Mouse (Mus musculus) MEL (cell line): ENCODE data around the gene Rbm43. TPM values are rescaled to one million over a fixed set of nuclear protein-coding genes. Genes with fewer than 3 reads are reported as not detected.

ENCODE experiments used
- DNase-seq: peaks from one replicate; pipeline ENCODE4 v3.0.0; 2011; ENCODE audit warnings: low read depth, low spot score
- H3K27ac ChIP-seq: 2 replicates; pipeline ENCODE4 v1.5.1; 2012; ENCODE audit warnings: low read depth, mild to moderate bottlenecking, control low read depth, low read length, moderate library complexity; ENCODE audit not compliant: control insufficient read depth
- H3K27me3 ChIP-seq, 2 experiments: fragments of 150-350 bp in 1 of 2; sonication (generic) in 1 of 2; 2 replicates each; pipeline ENCODE4 v1.6.1; 2012; ENCODE audit warnings: low read length in 2 of 2, mild to moderate bottlenecking in 2 of 2, improper control_type of control experiment in 1 of 2, moderate library complexity in 1 of 2; ENCODE audit not compliant: insufficient read depth in 2 of 2, control insufficient read depth in 1 of 2
- H3K36me3 ChIP-seq, 2 experiments: 2 replicates each; pipeline ENCODE4 v1.6.1; 2012 to 2014; ENCODE audit warnings: low read length in 2 of 2, improper control_type of control experiment in 1 of 2, inconsistent platforms in 1 of 2, mild to moderate bottlenecking in 1 of 2; ENCODE audit not compliant: insufficient read depth in 2 of 2, control insufficient read depth in 1 of 2
- H3K4me1 ChIP-seq, 2 experiments: fragments of 150-350 bp in 1 of 2; sonication (generic) in 1 of 2; 2 replicates each; pipeline ENCODE4 v1.6.1; 2012; ENCODE audit warnings: low read length in 2 of 2, improper control_type of control experiment in 1 of 2, mild to moderate bottlenecking in 1 of 2; ENCODE audit not compliant: insufficient read depth in 2 of 2, control insufficient read depth in 1 of 2
- H3K4me3 ChIP-seq, 2 experiments: fragments of 150-350 bp in 1 of 2; sonication (generic) in 1 of 2; 2 replicates each; pipeline ENCODE4 v1.5.1; 2012; ENCODE audit warnings: low read depth in 2 of 2, low read length in 2 of 2, mild to moderate bottlenecking in 2 of 2, moderate library complexity in 2 of 2, control low read depth in 1 of 2, improper control_type of control experiment in 1 of 2; ENCODE audit not compliant: control insufficient read depth in 1 of 2, insufficient read depth in 1 of 2
- H3K79me2 ChIP-seq: 2 replicates; pipeline ENCODE4 v1.6.1; 2012; ENCODE audit warnings: mild to moderate bottlenecking, low read length, moderate library complexity; ENCODE audit not compliant: control insufficient read depth, poor library complexity, insufficient read depth
- H3K9ac ChIP-seq: 2 replicates; pipeline ENCODE4 v1.6.1; 2012; ENCODE audit warnings: low read depth, mild to moderate bottlenecking, control low read depth, low read length, moderate library complexity; ENCODE audit not compliant: control insufficient read depth, poor library complexity, severe bottlenecking
- H3K9me3 ChIP-seq: fragments of 150-350 bp; sonication (generic); replicated peaks from 2 replicates; pipeline ENCODE4 v1.6.1; 2012; ENCODE audit warnings: mild to moderate bottlenecking, low read length, improper control_type of control experiment, moderate library complexity; ENCODE audit not compliant: insufficient read depth
- BHLHE40 ChIP-seq: IDR thresholded peaks from 2 replicates; pipeline ENCODE4 v1.6.1; 2012; ENCODE audit warnings: low read depth, mild to moderate bottlenecking, inconsistent platforms, low read length, improper control_type of control experiment, borderline replicate concordance
- CHD2 ChIP-seq: IDR thresholded peaks from 2 replicates; pipeline ENCODE4 v1.6.1; 2011; ENCODE audit warnings: low read length, improper control_type of control experiment
- CTCF ChIP-seq, 3 experiments: IDR thresholded peaks in 2 of 3; conservative IDR thresholded peaks in 1 of 3; 2 replicates each; pipeline ENCODE4 v1.5.1; 2011 to 2012; ENCODE audit warnings: low read length in 3 of 3, low read depth in 2 of 3, mild to moderate bottlenecking in 2 of 3, improper control_type of control experiment in 1 of 3, inconsistent platforms in 1 of 3, mixed read lengths in 1 of 3, moderate library complexity in 1 of 3; ENCODE audit not compliant: control insufficient read depth in 1 of 3, insufficient read depth in 1 of 3, poor library complexity in 1 of 3, severe bottlenecking in 1 of 3
- E2F4 ChIP-seq: IDR thresholded peaks from 2 replicates; pipeline ENCODE4 v1.6.1; 2011; ENCODE audit warnings: low read depth, low read length, improper control_type of control experiment, borderline replicate concordance
- ELF1 ChIP-seq: IDR thresholded peaks from 2 replicates; pipeline ENCODE4 v1.6.1; 2014; ENCODE audit warnings: low read depth, mild to moderate bottlenecking, inconsistent platforms, low read length, improper control_type of control experiment, moderate library complexity
- EP300 ChIP-seq, 2 experiments: IDR thresholded peaks; 2 replicates each; pipeline ENCODE4 v1.6.1; 2011; ENCODE audit warnings: improper control_type of control experiment in 2 of 2, low read length in 2 of 2, low read depth in 1 of 2, mild to moderate bottlenecking in 1 of 2
- ETS1 ChIP-seq: IDR thresholded peaks from 2 replicates; pipeline ENCODE4 v1.6.1; 2012; ENCODE audit warnings: low read depth, mild to moderate bottlenecking, inconsistent platforms, low read length, improper control_type of control experiment, moderate library complexity
- GABPA ChIP-seq: IDR thresholded peaks from 2 replicates; pipeline ENCODE4 v1.6.1; 2012; ENCODE audit warnings: low read depth, mild to moderate bottlenecking, inconsistent platforms, low read length, improper control_type of control experiment, moderate library complexity
- GATA1 ChIP-seq: IDR thresholded peaks from 2 replicates; pipeline ENCODE4 v1.6.1; 2011; ENCODE audit warnings: low read depth, low read length, improper control_type of control experiment
- HCFC1 ChIP-seq: IDR thresholded peaks from 2 replicates; pipeline ENCODE4 v1.6.1; 2012; ENCODE audit warnings: low read depth, mild to moderate bottlenecking, inconsistent platforms, low read length, improper control_type of control experiment, moderate library complexity
- JUND ChIP-seq: IDR thresholded peaks from 2 replicates; pipeline ENCODE4 v1.6.1; 2011; ENCODE audit warnings: low read depth, mild to moderate bottlenecking, improper control_type of control experiment, low read length
- KAT2A ChIP-seq: conservative IDR thresholded peaks from 2 replicates; pipeline ENCODE4 v1.6.1; 2012; ENCODE audit warnings: low read depth, low read length, improper control_type of control experiment, inconsistent platforms
- MAFK ChIP-seq: IDR thresholded peaks from 2 replicates; pipeline ENCODE4 v1.6.1; 2011; ENCODE audit warnings: low read depth, mild to moderate bottlenecking, low read length, improper control_type of control experiment, borderline replicate concordance
- MAX ChIP-seq: IDR thresholded peaks from 2 replicates; pipeline ENCODE4 v1.6.1; 2011; ENCODE audit warnings: low read length, improper control_type of control experiment
- MAZ ChIP-seq: IDR thresholded peaks from 2 replicates; pipeline ENCODE4 v1.6.1; 2012; ENCODE audit warnings: low read depth, mild to moderate bottlenecking, inconsistent platforms, low read length, improper control_type of control experiment
- MEF2A ChIP-seq: IDR thresholded peaks from 2 replicates; pipeline ENCODE4 v1.6.1; 2014; ENCODE audit warnings: low read depth, mild to moderate bottlenecking, inconsistent platforms, low read length, improper control_type of control experiment; ENCODE audit not compliant: poor library complexity, insufficient replicate concordance, severe bottlenecking; ENCODE audit errors: extremely low read depth
- MXI1 ChIP-seq: IDR thresholded peaks from 2 replicates; pipeline ENCODE4 v1.6.1; 2011; ENCODE audit warnings: mild to moderate bottlenecking, low read depth, low read length, improper control_type of control experiment
- MYB ChIP-seq: IDR thresholded peaks from 2 replicates; pipeline ENCODE4 v1.6.1; 2011; ENCODE audit warnings: mild to moderate bottlenecking, low read depth, low read length, improper control_type of control experiment
- MYC ChIP-seq: IDR thresholded peaks from 2 replicates; pipeline ENCODE4 v1.6.1; 2011; ENCODE audit warnings: low read depth, mild to moderate bottlenecking, low read length, improper control_type of control experiment, moderate library complexity
- NELFE ChIP-seq: IDR thresholded peaks from 2 replicates; pipeline ENCODE4 v1.6.1; 2011; ENCODE audit warnings: low read depth, low read length, improper control_type of control experiment
- POLR2AphosphoS2 ChIP-seq: IDR thresholded peaks from 2 replicates; pipeline ENCODE4 v1.6.1; 2011; ENCODE audit warnings: low read length, improper control_type of control experiment
- POLR2AphosphoS5 ChIP-seq: IDR thresholded peaks from 2 replicates; pipeline ENCODE4 v1.6.1; 2012; ENCODE audit warnings: low read depth, borderline replicate concordance, mild to moderate bottlenecking, inconsistent platforms, low read length, moderate library complexity, mixed read lengths
- RAD21 ChIP-seq: IDR thresholded peaks from 2 replicates; pipeline ENCODE4 v1.6.1; 2011; ENCODE audit warnings: mild to moderate bottlenecking, low read depth, low read length, improper control_type of control experiment
- RCOR1 ChIP-seq: IDR thresholded peaks from 2 replicates; pipeline ENCODE4 v1.6.1; 2012; ENCODE audit warnings: low read depth, mild to moderate bottlenecking, inconsistent platforms, low read length, improper control_type of control experiment
- SIN3A ChIP-seq: IDR thresholded peaks from 2 replicates; pipeline ENCODE4 v1.6.1; 2012; ENCODE audit warnings: low read length, improper control_type of control experiment, inconsistent platforms
- TAL1 ChIP-seq: IDR thresholded peaks from 2 replicates; pipeline ENCODE4 v1.6.1; 2012; ENCODE audit warnings: mild to moderate bottlenecking, inconsistent platforms, low read length, moderate library complexity, mixed read lengths
- TBP ChIP-seq: IDR thresholded peaks from 2 replicates; pipeline ENCODE4 v1.8.0; 2011; ENCODE audit warnings: low read depth, low read length, improper control_type of control experiment
- TCF12 ChIP-seq: IDR thresholded peaks from 2 replicates; pipeline ENCODE4 v1.6.1; 2014; ENCODE audit warnings: low read depth, mild to moderate bottlenecking, inconsistent platforms, low read length, improper control_type of control experiment, moderate library complexity
- UBTF ChIP-seq: IDR thresholded peaks from 2 replicates; pipeline ENCODE4 v1.6.1; 2012; ENCODE audit warnings: low read depth, mild to moderate bottlenecking, inconsistent platforms, low read length, improper control_type of control experiment, moderate library complexity, borderline replicate concordance; ENCODE audit not compliant: insufficient read depth
- USF1 ChIP-seq: IDR thresholded peaks from 2 replicates; pipeline ENCODE4 v1.6.1; 2014; ENCODE audit warnings: low read depth, mild to moderate bottlenecking, inconsistent platforms, low read length, improper control_type of control experiment, moderate library complexity
- USF2 ChIP-seq, 2 experiments: IDR thresholded peaks; 2 replicates each; pipeline ENCODE4 v1.6.1; 2011 to 2012; ENCODE audit warnings: improper control_type of control experiment in 2 of 2, low read length in 2 of 2, borderline replicate concordance in 1 of 2, inconsistent platforms in 1 of 2, low read depth in 1 of 2, mild to moderate bottlenecking in 1 of 2; ENCODE audit not compliant: insufficient read depth in 1 of 2
- ZC3H11A ChIP-seq: IDR thresholded peaks from 2 replicates; pipeline ENCODE4 v1.6.1; 2012; ENCODE audit warnings: low read depth, mild to moderate bottlenecking, inconsistent platforms, low read length, improper control_type of control experiment
- ZMIZ1 ChIP-seq: IDR thresholded peaks from 2 replicates; pipeline ENCODE4 v1.6.1; 2012; ENCODE audit warnings: low read depth, mild to moderate bottlenecking, inconsistent platforms, low read length, improper control_type of control experiment, moderate library complexity
- ZNF384 ChIP-seq: IDR thresholded peaks from 2 replicates; pipeline ENCODE4 v1.6.1; 2012; ENCODE audit warnings: low read depth, mild to moderate bottlenecking, inconsistent platforms, low read length, improper control_type of control experiment
- polyA plus RNA-seq, 2 experiments: library from polyadenylated mRNA; stranded (reverse) in 1 of 2; unstranded in 1 of 2; fragments of >175 nt in 1 of 2; fragments of >200 nt in 1 of 2; gene quantifications; 2 replicates each; pipeline versions ENCODE4 v1.2.1 to v1.2.4; 2012; ENCODE audit warnings: low replicate concordance in 2 of 2, low read depth in 1 of 2; ENCODE audit not compliant: insufficient read length in 2 of 2, insufficient read depth in 1 of 2, missing spikeins in 1 of 2
- total RNA-seq: library from RNA; depleted of rRNA; stranded (reverse); fragments of 300-350 nt; gene quantifications from 2 replicates; pipeline ENCODE4 v1.2.3, GENCODE M21; 2012; rRNA removed

The Rbm43 gene
- total RNA-seq (35.4 and 37.9 TPM in 2 replicates), polyA plus RNA-seq (100 to 1,000 TPM in 1 of 2 experiments, 10 to 100 TPM in 1; 64.3 to 321 TPM)

DNA sequence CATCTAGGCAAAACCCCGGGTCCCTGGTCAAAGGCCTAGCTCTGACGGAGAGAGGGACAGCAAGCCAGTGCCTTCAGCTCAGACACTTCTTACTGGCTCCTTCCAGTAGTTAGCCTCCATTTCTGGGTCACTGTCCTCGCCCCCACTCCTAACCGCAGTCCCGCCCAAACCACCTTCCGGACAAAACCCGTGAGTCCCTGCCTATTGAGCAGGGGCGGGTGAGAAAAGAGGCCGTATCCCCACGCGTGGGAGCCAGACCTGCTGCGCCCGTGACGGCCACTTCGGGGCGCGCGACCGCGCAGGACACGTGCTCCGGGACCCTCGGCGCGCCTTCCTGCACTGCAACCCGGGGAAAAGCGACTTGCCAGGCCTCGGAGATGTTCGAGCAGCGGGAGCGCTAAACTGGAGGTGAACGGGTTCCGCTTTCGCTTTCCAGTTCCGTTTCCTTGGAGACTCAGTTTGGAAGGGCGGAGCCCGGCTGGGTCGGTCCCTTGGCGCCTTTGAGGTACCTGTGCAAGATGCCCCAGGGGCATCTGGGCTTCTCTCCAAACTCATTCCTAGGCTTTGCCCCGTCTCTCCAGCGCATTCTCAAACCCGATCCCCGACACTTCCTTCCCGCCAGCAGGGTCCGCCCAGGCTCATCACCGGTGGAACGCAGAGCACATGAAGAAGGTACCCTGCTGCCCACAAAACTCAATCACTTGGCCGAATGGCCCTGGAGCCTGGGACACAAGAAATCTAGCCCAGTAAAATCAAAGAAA, at the start of gene Rbm43:
TSS of gene Rbm43 (minus strand) at position 590 of the 761 bp plus-strand sequence.
- Histone ChIP-seq H3K4me3 (peak within 1 kb of the TSS; percentile 73 to 88), H3K27ac (peak within 1 kb of the TSS; percentile 97), H3K36me3 (peaks cover 16 to 52% of the 10 kb centered on the region in 2 experiments), H3K9me3 (no peaks in the 10 kb centered on the region), H3K4me1 (peaks cover 36 to 46% of the 10 kb centered on the region in 2 experiments), H3K9ac (peak within 1 kb of the TSS; percentile 89), H3K79me2 (peaks cover 36% of the 10 kb centered on the region), H3K27me3 (no peaks in the 10 kb centered on the region)
- DNase-seq, result peak; percentile 97
- TF ChIP-seq ZMIZ1 (no peak; the same call in 1 of the 2 replicates), MAX (peak; percentile 89), MXI1 (peak; percentile 95), ZNF384 (no peak), NELFE (peak; percentile 60), MEF2A (no peak), RCOR1 (0 out of 2 replicates have a peak, but pooled peaks have one; percentile 6), ZC3H11A (no peak), BHLHE40 (peak; percentile 36; the same call in 1 of the 2 replicates), MYB (0 out of 2 replicates have a peak, but pooled peaks have one; percentile 7), SIN3A (peak; percentile 89), UBTF (peak; percentile 90; the same call in 1 of the 2 replicates), USF1 (peak; percentile 64), TAL1 (no peak), MAZ (peak; percentile 40; the same call in 1 of the 2 replicates), MYC (peak; percentile 80), ELF1 (peak; percentile 59; the same call in 1 of the 2 replicates), USF2 (IDR thresholded peaks at IDR 0.05; ENCODE audit: borderline replicate concordance in 1 of 2, insufficient read depth in 1 of 2, low read depth in 1 of 2, low read length in 2 of 2) (no peak), POLR2AphosphoS5 (no peak), RAD21 (no peak), GATA1 (no peak), TCF12 (peak; percentile 48), TBP (peak; percentile 53; the same call in 1 of the 2 replicates), HCFC1 (peak; percentile 59; the same call in 1 of the 2 replicates), CHD2 (no peak), MAFK (no peak), E2F4 (peak; percentile 47; the same call in 1 of the 2 replicates), CTCF (IDR thresholded peaks at IDR 0.05 in 2 of 3, conservative IDR thresholded peaks at IDR 0.05 in 1 of 3; ENCODE audit: control insufficient read depth in 1 of 3, insufficient read depth in 1 of 3, low read depth in 2 of 3, low read length in 3 of 3, poor library complexity in 1 of 3, severe bottlenecking in 1 of 3) (peak in 2 of 3 experiments; percentile 15 to 30; a peak in 3 of 6 replicates), JUND (no peak), EP300 (IDR thresholded peaks at IDR 0.05; ENCODE audit: low read depth in 1 of 2, low read length in 2 of 2) (peak; percentile 6 to 53; a peak in 3 of 4 replicates), POLR2AphosphoS2 (peak; percentile 70; the same call in 1 of the 2 replicates), ETS1 (peak; percentile 69), KAT2A (peak; percentile 40; the same call in 1 of the 2 replicates), GABPA (no peak)
